Mouse (Mus musculus): ENCODE results near the gene Siglece. TPM values are rescaled to one million over a fixed set of nuclear protein-coding genes. Genes with fewer than 3 reads are reported as not detected.

The Siglece gene
- polyA plus RNA-seq, 1 experiment = not detected

DNA sequence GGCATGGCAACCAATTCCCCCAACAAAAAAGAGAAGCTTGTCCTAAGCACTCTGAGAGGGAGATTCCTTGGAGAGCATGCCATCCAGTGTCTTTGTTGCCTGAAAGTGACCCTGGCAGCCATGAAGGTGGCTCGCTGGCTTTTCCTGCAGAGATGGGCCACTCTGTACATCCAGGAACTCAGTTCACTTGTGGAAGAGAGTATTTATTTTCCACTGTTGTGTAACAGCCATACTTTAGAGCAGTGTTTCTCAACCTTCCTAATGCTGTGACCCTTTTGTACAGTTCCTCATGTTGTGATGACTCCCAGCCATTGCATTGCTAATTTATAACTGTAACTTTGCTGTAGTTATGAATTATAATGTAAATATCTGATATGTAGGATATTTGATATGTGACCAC is 22.8 kb downstream of the Siglece start:
- Histone ChIP-seq H3K4me3 (ENCODE audit: insufficient read depth, low read depth, low read length) (no peak overlapping the region), H3K27ac (ENCODE audit: insufficient read depth, low read depth, low read length) (no peak overlapping the region), H3K4me1 (ENCODE audit: control insufficient read depth, insufficient read depth, low read length) (no peaks in the 10 kb centered on the region)
- WGBS = 59% methylated on average over 1 of the region's 1 CpGs
- TF ChIP-seq CTCF (IDR thresholded peaks at IDR 0.05; ENCODE audit: insufficient read depth, low read depth, low read length) (no peak), POLR2A (IDR thresholded peaks at IDR 0.05; ENCODE audit: insufficient read depth, low read depth, low read length) (no peak)

DNA sequence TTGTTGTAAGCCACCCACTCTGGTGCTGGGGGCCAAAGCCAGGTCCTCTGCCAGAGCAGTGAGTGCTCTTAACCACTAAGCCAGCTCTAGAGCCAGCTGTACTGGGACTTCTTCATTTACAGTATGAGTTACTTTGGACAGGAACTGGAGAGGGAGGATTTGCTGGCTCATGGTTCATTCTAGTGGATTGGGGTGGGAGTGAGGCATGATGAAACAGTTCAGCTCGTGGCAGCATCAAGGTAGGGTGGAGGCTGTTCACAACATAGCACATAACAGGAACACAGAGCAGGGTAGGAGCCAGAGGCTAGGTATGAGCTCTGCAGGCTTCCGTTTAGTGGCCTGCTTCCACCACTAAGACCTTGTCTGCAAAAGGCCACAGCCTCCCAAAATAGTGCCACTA is 23.8 kb downstream of the Siglece start:
- 68% methylated on average over 2 of the region's 2 CpGs for whole genome bisulfite sequencing
- Histone ChIP-seq H3K4me1 (ENCODE audit: control insufficient read depth, insufficient read depth, low read length) (no peaks in the 10 kb centered on the region), H3K27ac (ENCODE audit: insufficient read depth, low read depth, low read length) (no peak overlapping the region), H3K4me3 (ENCODE audit: insufficient read depth, low read depth, low read length) (no peak overlapping the region)
- TF ChIP-seq CTCF (IDR thresholded peaks at IDR 0.05; ENCODE audit: insufficient read depth, low read depth, low read length) = no peak
- no peak for TF ChIP-seq POLR2A (IDR thresholded peaks at IDR 0.05; ENCODE audit: insufficient read depth, low read depth, low read length)

DNA sequence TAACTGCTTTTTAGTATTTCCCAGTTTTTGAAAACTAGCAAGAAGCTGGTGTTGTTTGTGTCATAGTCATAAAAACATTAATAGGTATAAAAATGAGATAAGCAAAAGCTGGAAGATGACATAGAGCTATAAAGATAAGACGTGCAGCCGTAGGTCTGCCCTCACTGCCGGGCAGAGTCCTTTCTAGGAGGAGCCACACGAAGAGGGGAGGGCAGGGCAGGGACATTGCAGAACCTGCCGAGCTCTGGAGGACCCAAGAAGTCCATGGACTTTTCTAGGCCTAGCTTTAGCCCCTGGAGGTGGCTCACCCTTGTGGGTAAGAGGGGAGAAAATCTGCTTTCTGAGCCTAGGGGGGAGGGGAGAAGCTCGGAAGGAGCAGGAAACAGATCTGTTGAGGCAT is 25.5 kb downstream of the Siglece start, which contains the start of gene Ceacam18:
Gene Ceacam18, plus strand, starts transcription at position 208 of the 400 bp plus-strand sequence.
- WGBS = 75% methylated on average over 6 of the region's 6 CpGs

DNA sequence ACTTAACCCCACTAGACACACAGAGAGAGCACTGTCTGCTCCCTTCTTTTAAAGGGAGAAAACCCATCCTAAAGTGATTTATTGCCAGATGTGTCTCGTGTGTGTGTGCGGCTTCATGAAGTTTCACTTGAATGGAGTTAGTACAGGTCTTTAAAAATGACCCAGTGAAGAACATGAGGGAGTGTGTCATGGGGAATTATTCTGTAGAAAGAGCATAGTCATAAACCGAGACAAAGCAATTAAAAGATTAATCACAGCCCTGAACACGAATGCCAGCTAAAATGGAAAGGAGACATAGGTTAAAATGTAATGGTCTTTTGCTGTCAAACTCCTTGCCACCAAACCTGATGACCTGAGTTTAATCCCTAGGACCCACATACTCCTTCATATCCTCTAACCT is 26.0 kb downstream of the Siglece start:
- 72% methylated on average over 4 of the region's 4 CpGs for WGBS

More for the DNA sequence above, 25.5 kb downstream of the Siglece start, which contains the start of gene Ceacam18:
- Histone ChIP-seq H3K27ac (ENCODE audit: insufficient read depth, low read depth, low read length) (no peak within 1 kb of the TSS), H3K4me3 (ENCODE audit: insufficient read depth, low read depth, low read length) (no peak within 1 kb of the TSS), H3K4me1 (ENCODE audit: control insufficient read depth, insufficient read depth, low read length) (no peaks in the 10 kb centered on the region)
- no peak for TF ChIP-seq CTCF (IDR thresholded peaks at IDR 0.05; ENCODE audit: insufficient read depth, low read depth, low read length)

DNA sequence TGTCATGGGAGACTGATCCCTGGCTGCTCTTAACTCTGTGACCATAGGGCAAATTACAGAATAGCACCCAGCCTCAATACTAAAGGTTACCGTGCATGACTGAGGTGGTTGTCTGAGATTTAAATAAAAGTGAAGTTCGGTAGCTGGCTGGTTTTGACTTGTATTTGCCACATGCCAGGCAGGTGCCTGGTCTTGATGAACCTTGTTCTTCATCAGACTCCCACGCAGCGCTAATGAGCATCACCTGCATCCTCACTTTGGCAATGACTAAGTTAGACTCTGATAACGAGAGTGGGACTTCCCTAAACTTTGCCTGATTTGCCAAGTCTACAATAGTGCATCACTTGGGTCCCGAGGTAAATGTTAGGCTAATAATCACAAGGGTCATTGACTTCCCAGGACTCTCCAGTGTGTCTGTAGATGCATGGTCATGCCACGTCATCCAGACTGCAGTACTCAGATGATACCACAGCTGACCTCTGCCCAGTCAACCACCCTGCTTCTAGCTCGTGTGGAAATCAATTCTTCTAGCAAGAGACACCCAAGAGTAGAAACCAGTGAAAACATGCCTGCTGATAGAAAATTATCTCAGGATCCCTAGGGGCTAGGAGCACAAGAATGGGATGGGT is 34.1 kb downstream of the Siglece start:
- no peak overlapping the region for H3K4me3 ChIP-seq (ENCODE audit: insufficient read depth, low read depth, low read length)
- TF ChIP-seq CTCF (IDR thresholded peaks at IDR 0.05; ENCODE audit: insufficient read depth, low read depth, low read length) = no peak
- no peak for TF ChIP-seq POLR2A (IDR thresholded peaks at IDR 0.05; ENCODE audit: insufficient read depth, low read depth, low read length)
- no peak overlapping the region for H3K27ac ChIP-seq (ENCODE audit: insufficient read depth, low read depth, low read length)
- 79% methylated on average over 8 of the region's 8 CpGs for WGBS
- no peaks in the 10 kb centered on the region for H3K4me1 ChIP-seq (ENCODE audit: control insufficient read depth, insufficient read depth, low read length)

More for the DNA sequence above, 26.0 kb downstream of the Siglece start:
- Histone ChIP-seq H3K27ac (ENCODE audit: insufficient read depth, low read depth, low read length) (no peak overlapping the region), H3K4me3 (ENCODE audit: insufficient read depth, low read depth, low read length) (no peak overlapping the region), H3K4me1 (ENCODE audit: control insufficient read depth, insufficient read depth, low read length) (no peaks in the 10 kb centered on the region)
- TF ChIP-seq POLR2A (IDR thresholded peaks at IDR 0.05; ENCODE audit: insufficient read depth, low read depth, low read length) = no peak

DNA sequence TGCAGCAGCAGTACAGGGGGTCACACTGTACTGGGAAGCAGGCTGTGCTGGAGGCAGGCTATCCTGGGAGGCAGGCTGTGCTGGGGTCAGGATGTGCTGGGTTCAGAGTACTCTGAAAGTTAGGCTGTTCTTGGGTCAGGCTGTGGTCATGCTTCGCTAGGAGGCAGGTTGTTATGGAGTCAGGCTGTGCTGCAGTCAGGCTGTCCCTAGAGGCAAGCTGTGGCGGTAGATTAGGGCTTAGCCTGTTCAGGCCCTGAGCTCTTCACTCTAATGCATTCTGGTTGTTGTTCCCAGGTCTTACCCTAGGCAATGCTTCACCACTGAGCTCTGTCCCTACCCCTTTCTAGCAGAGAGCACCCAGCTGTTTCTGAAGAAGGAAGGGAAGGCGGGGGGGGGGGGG is 34.9 kb downstream of the Siglece start:
- TF ChIP-seq CTCF (IDR thresholded peaks at IDR 0.05; ENCODE audit: insufficient read depth, low read depth, low read length) (no peak), POLR2A (IDR thresholded peaks at IDR 0.05; ENCODE audit: insufficient read depth, low read depth, low read length) (no peak)

DNA sequence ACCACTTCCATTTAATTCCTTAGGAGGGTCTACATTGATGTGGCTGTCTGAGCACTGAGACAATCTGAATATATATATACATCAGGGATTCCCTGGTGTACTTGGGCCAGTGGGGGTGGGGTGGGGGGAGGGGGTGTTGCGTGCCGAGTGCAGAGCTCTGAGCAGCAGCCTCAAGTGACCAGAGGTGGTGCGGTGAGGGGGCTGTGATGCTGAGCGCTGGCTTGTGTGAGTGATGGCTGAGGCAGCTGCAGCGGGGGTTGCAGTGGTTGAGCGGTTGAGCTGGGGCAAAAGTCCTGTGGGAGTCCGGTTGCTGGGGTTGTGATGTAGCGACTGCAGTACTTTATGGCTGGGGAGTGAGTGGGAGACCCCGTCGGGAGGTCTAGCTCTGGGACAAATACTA is 36.1 kb downstream of the Siglece start:
- no peak overlapping the region for H3K4me3 ChIP-seq (ENCODE audit: insufficient read depth, low read depth, low read length)
- TF ChIP-seq POLR2A (IDR thresholded peaks at IDR 0.05; ENCODE audit: insufficient read depth, low read depth, low read length) = no peak
- TF ChIP-seq CTCF (IDR thresholded peaks at IDR 0.05; ENCODE audit: insufficient read depth, low read depth, low read length) = no peak
- 18% methylated on average over 10 of the region's 10 CpGs for WGBS
- H3K4me1 ChIP-seq (ENCODE audit: control insufficient read depth, insufficient read depth, low read length) = no peaks in the 10 kb centered on the region
- H3K27ac ChIP-seq (ENCODE audit: insufficient read depth, low read depth, low read length) = no peak overlapping the region

More for the DNA sequence above, 34.9 kb downstream of the Siglece start:
- Histone ChIP-seq H3K4me3 (ENCODE audit: insufficient read depth, low read depth, low read length) (no peak overlapping the region), H3K4me1 (ENCODE audit: control insufficient read depth, insufficient read depth, low read length) (no peaks in the 10 kb centered on the region), H3K27ac (ENCODE audit: insufficient read depth, low read depth, low read length) (no peak overlapping the region)
- WGBS = 58% methylated on average over 3 of the region's 3 CpGs

DNA sequence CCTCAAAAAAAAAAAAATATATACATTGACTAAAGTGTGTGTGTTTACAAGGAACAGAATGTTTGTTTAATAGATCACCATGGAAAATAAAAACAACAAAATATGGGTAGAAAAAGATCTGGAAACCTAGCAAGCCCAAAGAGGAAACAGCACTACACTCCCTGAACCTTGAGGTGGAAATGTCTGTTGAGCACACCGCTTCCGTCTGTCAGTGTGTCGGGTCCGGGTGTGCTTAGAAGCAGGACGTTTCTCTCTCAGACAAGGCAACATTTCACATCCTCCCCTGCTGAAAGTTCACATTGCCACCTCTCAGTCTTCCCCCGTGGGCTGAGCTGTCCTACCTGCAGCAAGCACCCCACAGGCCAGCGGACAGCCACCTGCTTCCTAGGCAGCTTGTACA is 37.0 kb downstream of the Siglece start:
- WGBS = 87% methylated on average over 7 of the region's 7 CpGs
- H3K27ac ChIP-seq (ENCODE audit: insufficient read depth, low read depth, low read length) = no peak overlapping the region
- TF ChIP-seq CTCF (IDR thresholded peaks at IDR 0.05; ENCODE audit: insufficient read depth, low read depth, low read length) (no peak), POLR2A (IDR thresholded peaks at IDR 0.05; ENCODE audit: insufficient read depth, low read depth, low read length) (no peak)
- H3K4me3 ChIP-seq (ENCODE audit: insufficient read depth, low read depth, low read length) = no peak overlapping the region
- H3K4me1 ChIP-seq (ENCODE audit: control insufficient read depth, insufficient read depth, low read length) = no peaks in the 10 kb centered on the region

DNA sequence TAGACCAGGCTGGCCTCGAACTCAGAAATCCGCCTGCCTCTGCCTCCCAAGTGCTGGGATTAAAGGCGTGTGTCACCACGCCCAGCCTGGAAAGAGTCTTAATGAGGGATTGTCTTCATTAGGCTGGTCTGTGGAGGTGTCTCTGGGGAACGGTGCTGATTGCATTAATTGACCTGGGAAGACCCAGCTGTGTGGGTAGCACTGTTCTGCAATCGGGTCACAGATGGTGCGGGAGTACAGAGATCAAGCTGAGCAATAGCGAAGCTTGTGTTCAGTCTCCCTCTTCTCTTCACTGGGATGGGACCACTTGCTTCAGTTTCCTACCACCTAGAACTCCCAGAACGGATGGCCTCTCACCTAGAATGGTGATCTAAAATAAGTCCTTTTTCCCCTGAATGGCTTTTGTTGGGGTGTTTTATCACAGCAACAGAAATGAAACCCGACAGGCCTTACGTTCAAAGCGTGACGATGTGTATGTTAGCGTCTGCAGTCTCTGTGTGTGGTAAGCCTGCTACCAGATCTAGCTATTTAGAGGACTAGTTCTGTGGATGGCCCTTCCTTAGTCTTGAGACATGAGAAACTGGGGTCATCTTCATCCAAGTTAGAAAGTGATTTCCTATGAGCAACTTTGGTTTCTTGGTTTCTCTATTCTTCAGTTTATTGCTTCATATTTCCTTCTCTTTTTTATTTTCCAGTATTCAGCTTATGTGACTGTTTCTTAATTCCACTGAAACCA is 46.0 kb downstream of the Siglece start:
- 87% methylated on average over 14 of the region's 14 CpGs for WGBS
- no peak overlapping the region for H3K4me3 ChIP-seq (ENCODE audit: insufficient read depth, low read depth, low read length)
- TF ChIP-seq POLR2A (IDR thresholded peaks at IDR 0.05; ENCODE audit: insufficient read depth, low read depth, low read length) (no peak), CTCF (IDR thresholded peaks at IDR 0.05; ENCODE audit: insufficient read depth, low read depth, low read length) (no peak)
- no peak overlapping the region for H3K27ac ChIP-seq (ENCODE audit: insufficient read depth, low read depth, low read length)
- H3K4me1 ChIP-seq (ENCODE audit: control insufficient read depth, insufficient read depth, low read length) = no peaks in the 10 kb centered on the region

Measured in olfactory bulb, adult 2 months (tissue).